ENCODE assay signal across 8 mouse cellular contexts in the genomic region with DNA sequence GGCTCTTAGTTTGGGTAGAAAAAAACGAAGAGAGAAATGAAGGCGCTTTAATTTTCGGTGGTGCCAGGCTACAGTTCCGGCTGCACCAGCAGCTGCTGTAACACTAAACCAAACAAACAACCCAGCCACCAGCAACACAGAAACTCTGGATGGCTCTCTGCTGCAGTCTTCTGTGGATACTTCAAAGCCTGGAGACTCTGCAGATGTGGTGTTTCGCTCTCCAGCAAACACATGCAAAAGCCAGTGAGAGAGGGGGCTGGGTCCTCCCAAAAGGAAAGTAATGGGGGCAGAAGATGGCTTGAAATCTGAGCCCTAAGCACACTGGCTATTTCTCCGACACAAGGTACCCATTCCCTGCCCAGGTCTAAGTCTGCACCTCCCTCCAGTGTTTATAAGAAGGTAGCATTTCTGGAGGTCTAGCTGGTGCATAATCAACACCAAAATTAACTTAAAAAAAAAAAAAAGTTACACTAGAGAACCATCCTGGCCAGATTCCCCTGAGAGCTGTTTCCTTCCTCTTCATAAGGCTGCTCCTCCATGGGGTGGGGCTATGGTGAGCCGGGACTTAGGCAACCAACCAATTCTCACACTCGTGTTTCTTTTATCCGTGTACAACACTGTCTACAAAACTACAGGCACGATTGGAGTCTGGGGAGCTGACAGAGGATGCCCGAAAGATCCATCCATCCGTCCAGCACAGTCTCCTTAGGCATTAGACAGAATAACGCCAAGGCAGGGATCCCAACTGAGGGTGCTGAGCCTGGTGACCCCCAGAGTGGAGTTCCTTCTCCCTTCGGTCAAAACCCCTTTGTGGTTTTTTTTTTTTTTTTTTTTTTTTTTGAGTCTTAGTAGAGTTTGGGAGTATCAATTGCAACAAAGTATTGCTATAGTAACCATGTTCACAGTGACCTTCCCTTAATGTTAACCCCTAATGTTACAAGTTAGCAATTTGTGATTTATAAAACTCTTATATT. TPM values are rescaled to one million over a fixed set of nuclear protein-coding genes. Genes with fewer than 3 reads are reported as not detected.
DNase-seq lines count a peak whose midpoint lies in the region; ATAC-seq and TF ChIP-seq lines count a peak whose summit lies in the region.

No protein-coding gene starts in this region.

- H3K9ac ChIP-seq in neural tube, embryonic 12.5 days, result no peak overlapping the region
- H3K9ac ChIP-seq in lung, embryonic 14.5 days, result no peak overlapping the region
- H3K9ac ChIP-seq in hindbrain, embryonic 16.5 days (ENCODE audit: low read depth, low read length), result no peak overlapping the region
- no peak overlapping the region for H3K9ac ChIP-seq in forebrain, postnatal 0 days

- H3K9me3 ChIP-seq in neural tube, embryonic 12.5 days, result no peaks in the 10 kb centered on the region
- H3K9me3 ChIP-seq in lung, embryonic 14.5 days (ENCODE audit: low read depth, low read length), result no peaks in the 10 kb centered on the region
- H3K9me3 ChIP-seq in hindbrain, embryonic 16.5 days (ENCODE audit: control insufficient read depth, low read length), result no peaks in the 10 kb centered on the region
- no peaks in the 10 kb centered on the region for H3K9me3 ChIP-seq in forebrain, postnatal 0 days (ENCODE audit: low read length)

- 0 out of 2 replicates have a peak overlapping the region, but pooled peaks have one; percentile 7 for H3K4me2 ChIP-seq in neural tube, embryonic 12.5 days (replicated peaks)
- H3K4me2 ChIP-seq in lung, embryonic 14.5 days, result peak overlapping the region; percentile 36; the same call in 1 of the 2 replicates
- no peak overlapping the region for H3K4me2 ChIP-seq in hindbrain, embryonic 16.5 days (ENCODE audit: low read length)
- H3K4me2 ChIP-seq in forebrain, postnatal 0 days (ENCODE audit: low read depth), result no peak overlapping the region

- no peaks in the 10 kb centered on the region for H3K36me3 ChIP-seq in neural tube, embryonic 12.5 days
- no peaks in the 10 kb centered on the region for H3K36me3 ChIP-seq in lung, embryonic 14.5 days (ENCODE audit: insufficient read depth)
- no peaks in the 10 kb centered on the region for H3K36me3 ChIP-seq in hindbrain, embryonic 16.5 days (ENCODE audit: control insufficient read depth, insufficient read depth, low read length)
- no peaks in the 10 kb centered on the region for H3K36me3 ChIP-seq in forebrain, postnatal 0 days (ENCODE audit: insufficient read depth)

- ATAC-seq in neural tube, embryonic 12.5 days (ENCODE audit: low FRiP score, low read depth), result no peak
- ATAC-seq in lung, embryonic 14.5 days (ENCODE audit: insufficient read depth), result peak; percentile 48; the same call in 1 of the 2 replicates
- no peak for ATAC-seq in hindbrain, embryonic 16.5 days
- no peak for ATAC-seq in forebrain, postnatal 0 days

- no peak overlapping the region for H3K27ac ChIP-seq in neural tube, embryonic 12.5 days
- no peak overlapping the region for H3K27ac ChIP-seq in lung, embryonic 14.5 days (ENCODE audit: low read depth)
- H3K27ac ChIP-seq in hindbrain, embryonic 16.5 days (ENCODE audit: low read depth, low read length), result no peak overlapping the region
- no peak overlapping the region for H3K27ac ChIP-seq in forebrain, postnatal 0 days (ENCODE audit: low read depth, low read length)

- H3K4me1 ChIP-seq in neural tube, embryonic 12.5 days, result peaks cover 9% of the 10 kb centered on the region
- peaks cover 10% of the 10 kb centered on the region; the same call in 1 of the 2 replicates for H3K4me1 ChIP-seq in lung, embryonic 14.5 days (ENCODE audit: insufficient read depth)
- peaks cover 6% of the 10 kb centered on the region for H3K4me1 ChIP-seq in hindbrain, embryonic 16.5 days (ENCODE audit: control insufficient read depth, insufficient read depth, low read depth, low read length)
- H3K4me1 ChIP-seq in forebrain, postnatal 0 days (ENCODE audit: insufficient read depth), result 0 out of 2 replicates have a peak, but pooled peaks cover 4% of the 10 kb centered on the region

- H3K27me3 ChIP-seq in neural tube, embryonic 12.5 days (replicated peaks), result no peaks in the 10 kb centered on the region
- no peaks in the 10 kb centered on the region for H3K27me3 ChIP-seq in lung, embryonic 14.5 days (ENCODE audit: insufficient read depth, low read length)
- no peaks in the 10 kb centered on the region; the same call in 1 of the 2 replicates for H3K27me3 ChIP-seq in hindbrain, embryonic 16.5 days (replicated peaks; ENCODE audit: control insufficient read depth, insufficient read depth, low read length)
- no peaks in the 10 kb centered on the region for H3K27me3 ChIP-seq in forebrain, postnatal 0 days (ENCODE audit: insufficient read depth, low read length)

- TF ChIP-seq CTCF in lung, embryonic 14.5 days (IDR thresholded peaks at IDR 0.05; ENCODE audit: low read depth), result no peak
- no peak for TF ChIP-seq CTCF in forebrain, postnatal 0 days (IDR thresholded peaks at IDR 0.05; ENCODE audit: low read depth)

- DNase-seq in neural tube, embryonic 10.5 days (ENCODE audit: extremely low spot score, low spot score), result no peak
- DNase-seq in forelimb bud, embryonic 11.5 days (ENCODE audit: low read depth, low spot score), result peak; percentile 69
- peak; percentile 71 for DNase-seq in lung, embryonic 14.5 days
- peak; percentile 57 for DNase-seq in thymus, postnatal 14 days
- DNase-seq in cerebellum, adult 9-11 months, result no peak
- no peak for DNase-seq in forebrain, postnatal 0 days

- WGBS in neural tube, embryonic 12.5 days, result 41% methylated on average over 14 of the region's 14 CpGs
- 26% methylated on average over 14 of the region's 14 CpGs for WGBS in lung, embryonic 14.5 days
- 53% methylated on average over 14 of the region's 14 CpGs for WGBS in hindbrain, embryonic 16.5 days
- WGBS in forebrain, postnatal 0 days, result 58% methylated on average over 14 of the region's 14 CpGs

- H3K4me3 ChIP-seq in neural tube, embryonic 12.5 days, result no peak overlapping the region
- H3K4me3 ChIP-seq in lung, embryonic 14.5 days (ENCODE audit: low read depth, low read length), result no peak overlapping the region
- no peak overlapping the region for H3K4me3 ChIP-seq in hindbrain, embryonic 16.5 days (ENCODE audit: low read length)
- no peak overlapping the region for H3K4me3 ChIP-seq in forebrain, postnatal 0 days (ENCODE audit: low read depth, low read length)

RNA-seq across cellular contexts. Expression of a gene that starts 55.8 kb away (rescaled TPM):
- polyA plus RNA-seq in neural tube, embryonic 12.5 days (2016; fragmentation: Nextera tagmentation; extraction: Ambion mirVana), result 12.8 and 14.3 TPM in 2 replicates
- 27.4 and 27.8 TPM in 2 replicates for polyA plus RNA-seq in lung, embryonic 14.5 days (2014; fragmentation: Nextera tagmentation; extraction: Ambion mirVana)
- polyA plus RNA-seq in hindbrain, embryonic 16.5 days (2015; fragmentation: Nextera tagmentation; extraction: Ambion mirVana), result 5.7 and 6.4 TPM in 2 replicates
- 12.9 and 13.3 TPM in 2 replicates for total RNA-seq in forebrain, postnatal 0 days (2014; rRNA removed)
- polyA plus RNA-seq in forebrain, postnatal 0 days (2015; fragmentation: Nextera tagmentation; extraction: Ambion mirVana), result 4.7 and 6.0 TPM in 2 replicates

RNA-seq across cellular contexts. Expression of a gene that starts 55.9 kb away (rescaled TPM):
- 3.2 and 4.8 TPM in 2 replicates for polyA plus RNA-seq in neural tube, embryonic 12.5 days (2016; fragmentation: Nextera tagmentation; extraction: Ambion mirVana)
- polyA plus RNA-seq in lung, embryonic 14.5 days (2014; fragmentation: Nextera tagmentation; extraction: Ambion mirVana), result 6.5 and 7.3 TPM in 2 replicates
- polyA plus RNA-seq in hindbrain, embryonic 16.5 days (2015; fragmentation: Nextera tagmentation; extraction: Ambion mirVana), result 1.8 and 1.9 TPM in 2 replicates
- 2.2 and 3.0 TPM in 2 replicates for total RNA-seq in forebrain, postnatal 0 days (2014; rRNA removed)
- 1.5 and 2.6 TPM in 2 replicates for polyA plus RNA-seq in forebrain, postnatal 0 days (2015; fragmentation: Nextera tagmentation; extraction: Ambion mirVana)

Comparison
In these comparisons a context has a peak if more than half of its experiments do, and no peak if none do; other contexts are left out.
1. H3K4me2 ChIP-seq: peak in neural tube, embryonic 12.5 days (single experiment) and lung, embryonic 14.5 days (single experiment); none in hindbrain, embryonic 16.5 days (single experiment) and forebrain, postnatal 0 days (single experiment).
2. DNase-seq: peak in forelimb bud, embryonic 11.5 days (single experiment), lung, embryonic 14.5 days (single experiment) and thymus, postnatal 14 days (single experiment); none in neural tube, embryonic 10.5 days (single experiment), cerebellum, adult 9-11 months (single experiment) and forebrain, postnatal 0 days (single experiment).